Mouse (Mus musculus) E14TG2a.4 (cell line): Measurements from ENCODE around the gene Abhd16b.

Experiments used
- CTCF ChIP-seq: conservative IDR thresholded peaks from 2 replicates; pipeline ENCODE4 v1.5.1; 2014; ENCODE audit warnings: low read length
- NANOG ChIP-seq: IDR thresholded peaks from 2 replicates; pipeline ENCODE4 v1.6.1; 2014; ENCODE audit warnings: borderline replicate concordance, low read length, mixed read lengths
- POU5F1 ChIP-seq: IDR thresholded peaks from 2 replicates; pipeline ENCODE4 v1.6.1; 2014; ENCODE audit warnings: low read length, borderline replicate concordance

DNA sequence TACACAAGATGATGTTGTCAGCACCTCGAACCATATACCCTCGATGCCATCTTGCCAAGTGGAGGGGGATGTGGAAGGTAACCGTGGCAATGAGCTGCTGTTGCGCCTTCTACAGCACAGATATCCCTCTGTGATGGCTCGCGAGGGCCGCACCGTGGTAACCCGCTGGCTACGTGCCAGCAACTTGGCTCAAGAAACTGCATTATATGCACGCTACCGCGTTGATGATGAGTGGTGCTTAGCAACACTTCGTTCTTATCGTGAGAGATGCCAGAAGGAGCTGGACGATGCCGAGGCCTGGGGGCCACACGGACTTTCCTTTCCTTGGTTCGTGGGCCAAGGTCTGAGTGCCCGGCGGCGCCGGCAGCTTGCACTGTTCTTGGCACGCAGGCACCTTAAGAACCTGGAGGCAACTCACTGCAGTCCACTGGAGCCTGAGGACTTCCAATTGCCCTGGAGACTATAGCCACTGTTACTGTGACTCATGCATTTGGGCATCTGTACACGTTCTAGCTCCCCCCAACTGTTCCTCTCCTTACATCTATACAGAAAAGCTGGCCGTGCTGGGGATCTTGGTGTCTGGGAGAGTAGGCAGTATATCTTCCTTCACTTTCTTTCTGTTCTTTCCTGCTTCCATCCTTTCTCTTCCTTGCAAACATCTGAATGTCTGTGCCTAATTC lies 1.4 kb downstream of the Abhd16b start:
- TF ChIP-seq CTCF: no peak
- TF ChIP-seq NANOG: no peak
- no peak for TF ChIP-seq POU5F1
